Mouse (Mus musculus) retina, postnatal 1 day (tissue): ENCODE measurements around the gene Rspo4.

Source experiments
- DNase-seq: peaks from one replicate; pipeline ENCODE4 v3.0.0-alpha.2; 2012

The Rspo4 gene

DNA sequence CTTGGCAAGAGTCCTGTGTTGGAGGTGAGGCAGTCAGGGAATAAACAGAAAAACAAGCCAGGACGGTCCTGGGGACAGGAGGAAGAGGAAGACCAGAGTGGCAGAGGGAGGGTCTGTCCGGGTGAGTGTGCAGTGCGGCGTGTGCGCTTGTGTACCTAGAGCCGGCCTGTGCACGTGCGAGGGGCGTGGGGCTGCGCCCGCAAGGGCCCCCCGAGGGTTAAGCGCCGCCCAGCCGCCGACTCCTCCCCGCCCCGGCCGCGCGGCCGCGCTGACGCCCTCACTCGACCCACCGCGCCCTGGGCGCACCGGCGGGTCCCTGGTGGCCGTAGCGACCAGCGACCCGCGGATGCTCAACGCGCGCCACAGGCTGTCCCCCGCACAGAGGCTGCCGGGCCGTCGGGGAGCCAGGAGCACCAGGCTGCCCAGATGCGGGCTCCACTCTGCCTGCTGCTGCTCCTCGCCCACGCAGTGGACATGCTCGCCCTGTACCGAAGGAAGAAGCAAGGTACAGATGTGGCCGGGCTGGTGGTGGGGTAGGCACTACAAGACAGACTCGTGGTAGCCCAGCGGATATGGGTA, at the start of gene Rspo4:
Gene Rspo4 (plus strand): TSS at position 280 of the 579 bp plus-strand sequence.
- DNase-seq = peak; percentile 41

DNA sequence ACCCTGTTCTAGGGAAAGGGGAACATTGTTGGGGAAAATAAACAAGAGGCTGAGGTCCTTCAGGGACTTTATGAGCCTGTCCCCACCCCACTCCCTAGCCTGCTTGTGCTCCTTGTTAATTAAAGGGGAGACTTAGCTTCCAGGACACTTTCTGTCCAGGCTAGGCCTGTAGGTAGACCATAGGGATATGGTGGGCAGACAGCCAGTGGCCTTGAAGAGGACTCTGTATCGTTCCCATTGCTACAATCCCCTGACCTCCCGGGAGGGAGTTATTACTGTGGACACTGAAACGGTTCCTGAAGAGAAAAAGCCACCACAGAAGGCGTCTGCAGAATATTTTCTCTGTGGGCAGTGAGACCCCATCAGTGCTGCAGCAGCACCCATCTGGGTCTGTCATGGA, 27.1 kb upstream of the Rspo4 start:
- no peak for DNase-seq

DNA sequence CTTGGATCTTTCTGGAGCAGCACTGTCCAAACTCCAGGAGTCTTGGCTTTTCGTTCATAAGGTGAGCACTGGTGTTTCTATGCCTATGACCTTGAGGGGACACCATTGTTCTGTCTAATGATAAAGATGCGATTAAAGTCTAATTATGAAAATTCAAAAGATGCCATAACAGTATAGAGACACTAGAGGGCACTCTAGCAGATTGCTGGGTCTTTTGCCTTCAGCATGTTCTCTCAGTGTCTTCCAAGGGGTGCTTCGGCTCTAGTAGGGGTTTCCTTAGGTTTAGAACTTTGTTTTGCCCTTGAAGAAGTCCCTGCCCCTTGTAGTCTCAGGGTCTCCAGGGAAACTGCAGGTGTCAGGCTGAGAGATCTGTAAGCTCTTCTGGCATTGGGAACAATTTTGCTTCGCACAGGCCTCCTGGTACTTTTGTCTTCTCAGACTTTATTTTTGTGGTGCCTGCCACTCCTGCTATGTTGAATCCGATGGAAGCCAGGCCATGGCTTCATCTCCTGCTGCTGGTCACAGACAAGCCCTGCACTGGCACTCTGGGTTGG, 19.6 kb downstream of the Rspo4 start:
- DNase-seq = peak; percentile 56

DNA sequence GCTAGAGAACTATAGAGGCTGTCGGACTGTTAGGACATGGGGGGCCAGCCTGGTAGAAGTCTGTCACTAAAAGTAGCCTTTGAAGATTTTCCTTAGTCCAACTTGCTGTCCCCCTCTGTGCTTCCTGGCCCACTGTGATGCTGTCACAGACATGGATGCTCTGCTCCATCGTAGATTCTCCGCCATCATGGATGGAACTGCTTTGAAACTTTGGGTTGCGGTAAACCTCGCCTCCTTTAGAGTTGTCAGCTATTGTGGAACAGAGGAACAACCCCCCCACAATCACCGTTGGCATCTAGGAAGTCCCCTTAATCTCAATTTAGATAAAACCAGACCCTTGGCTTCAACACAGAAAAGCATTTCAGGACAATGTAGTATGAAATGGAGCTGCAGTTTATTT, 22.2 kb downstream of the Rspo4 start:
- no peak for DNase-seq

DNA sequence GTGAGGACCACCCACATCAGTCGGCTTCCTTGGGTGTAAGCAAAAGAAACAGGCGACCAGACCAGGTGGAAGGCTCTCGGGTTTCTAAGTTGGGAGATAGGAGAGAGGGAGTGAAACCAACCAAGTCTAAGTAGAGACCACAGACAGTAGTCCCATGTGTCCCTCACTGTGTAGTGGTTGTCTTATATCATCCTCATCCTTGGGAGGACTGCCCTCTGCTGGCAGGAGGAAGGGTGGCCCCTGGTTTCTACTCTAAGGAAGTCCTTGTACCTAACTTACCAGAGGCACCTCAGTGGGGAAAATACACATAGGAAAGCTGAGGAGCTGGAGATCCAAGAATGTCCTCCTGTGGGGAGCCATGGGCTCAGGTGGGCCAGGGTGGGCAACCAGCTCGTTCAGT, 23.8 kb downstream of the Rspo4 start:
- DNase-seq = peak; percentile 65

DNA sequence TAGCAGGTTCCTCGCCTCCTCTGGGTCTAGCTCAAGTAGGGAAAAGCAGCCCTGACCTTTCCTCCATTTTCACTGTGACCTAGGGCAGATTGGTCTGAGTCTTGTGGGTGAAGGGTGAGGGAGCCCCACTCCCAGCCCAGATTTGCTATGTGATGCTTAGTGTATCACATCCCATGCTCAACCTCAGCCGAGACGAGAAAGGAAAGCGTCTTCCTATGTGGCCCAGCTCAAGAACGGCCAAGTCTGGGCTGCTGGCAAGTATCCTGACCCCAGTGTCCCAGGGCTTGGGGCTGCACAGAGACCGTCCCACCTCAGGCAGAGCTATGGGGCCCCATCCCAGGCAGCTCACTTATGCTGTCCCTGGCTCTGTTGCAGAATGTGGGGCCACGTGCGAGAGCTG, 25.5 kb downstream of the Rspo4 start:
- no peak for DNase-seq

DNA sequence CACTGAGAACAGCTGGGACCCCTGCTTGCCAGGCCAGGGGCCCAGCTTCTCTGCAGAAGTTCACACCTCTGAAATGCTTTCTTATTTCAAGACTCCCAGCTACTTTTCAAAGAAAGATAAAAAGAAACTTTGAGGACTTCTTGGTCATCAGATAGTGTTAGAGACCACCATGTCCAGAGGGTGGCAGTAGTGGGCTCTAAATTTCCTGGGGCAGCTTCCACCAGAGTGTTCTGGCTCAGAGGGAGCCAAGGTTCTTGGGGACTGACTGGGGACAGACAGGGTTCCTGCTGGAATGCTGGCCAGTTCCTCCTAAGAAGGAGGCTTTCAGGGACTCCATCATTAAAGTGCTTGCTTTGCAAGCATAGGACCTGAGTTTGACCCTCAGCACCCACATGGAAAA, 31.8 kb downstream of the Rspo4 start:
- peak; percentile 36 for DNase-seq

DNA sequence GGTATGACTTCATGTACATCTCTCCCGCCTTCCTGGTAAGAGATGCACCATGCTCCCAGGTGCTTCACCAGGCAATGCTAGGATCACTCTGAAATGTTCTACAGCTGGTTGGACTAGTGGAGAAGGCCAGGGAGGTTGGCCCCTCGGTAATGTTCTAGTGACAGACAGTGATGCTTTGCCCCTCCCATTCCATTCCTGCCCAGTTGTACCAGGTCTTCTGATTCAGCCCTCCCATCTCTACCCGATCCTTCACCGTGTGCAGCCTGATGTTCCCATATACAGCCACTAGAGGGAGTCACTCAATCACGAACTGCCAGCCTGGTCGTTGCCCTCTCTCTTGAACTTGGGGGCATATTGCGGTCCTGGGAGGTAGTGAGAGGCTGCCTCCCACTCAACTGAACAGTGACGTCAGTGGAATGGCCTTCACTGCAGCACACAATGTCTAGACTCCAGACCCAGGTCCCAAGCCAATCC, 33.3 kb downstream of the Rspo4 start:
- DNase-seq = peak; percentile 83

DNA sequence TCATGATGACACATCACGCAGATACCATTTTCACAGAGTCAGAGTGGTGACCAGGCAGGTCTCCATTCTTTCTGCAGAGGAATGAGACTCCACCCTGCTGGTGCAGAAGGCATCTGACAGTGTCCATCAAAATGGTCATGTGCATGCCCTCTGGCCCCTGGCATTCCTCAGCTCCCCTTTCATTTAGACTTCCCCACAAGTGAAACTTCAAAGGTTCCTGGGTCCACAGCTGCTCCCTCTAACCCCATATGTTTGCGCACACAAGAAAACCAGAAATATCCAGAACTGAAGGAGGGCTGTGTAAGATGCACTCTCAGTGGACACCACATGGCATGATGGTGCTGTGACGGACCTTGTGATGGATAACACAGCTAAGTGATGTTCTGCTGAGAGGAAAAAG, 35.9 kb downstream of the Rspo4 start:
- DNase-seq = no peak

DNA sequence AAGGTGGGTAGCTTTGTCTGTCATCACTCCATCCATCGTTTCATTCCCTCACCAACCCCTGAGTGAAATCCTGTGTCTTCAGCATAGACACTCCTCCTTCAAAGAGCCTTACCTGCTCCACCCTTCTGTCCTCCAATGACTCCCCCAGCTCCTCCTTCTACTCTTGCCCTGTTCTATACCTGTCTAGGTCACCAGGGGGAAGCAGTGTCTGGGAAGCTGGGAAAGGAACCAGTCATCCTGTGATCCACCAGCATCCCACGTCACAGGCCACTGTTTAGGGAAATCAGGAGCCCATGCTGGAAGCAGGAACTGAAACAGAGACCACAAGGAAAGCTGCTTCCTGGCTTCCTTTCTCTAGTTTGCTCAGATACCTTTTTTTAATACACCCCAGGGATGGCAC, 37.0 kb downstream of the Rspo4 start:
- peak; percentile 17 for DNase-seq

DNA sequence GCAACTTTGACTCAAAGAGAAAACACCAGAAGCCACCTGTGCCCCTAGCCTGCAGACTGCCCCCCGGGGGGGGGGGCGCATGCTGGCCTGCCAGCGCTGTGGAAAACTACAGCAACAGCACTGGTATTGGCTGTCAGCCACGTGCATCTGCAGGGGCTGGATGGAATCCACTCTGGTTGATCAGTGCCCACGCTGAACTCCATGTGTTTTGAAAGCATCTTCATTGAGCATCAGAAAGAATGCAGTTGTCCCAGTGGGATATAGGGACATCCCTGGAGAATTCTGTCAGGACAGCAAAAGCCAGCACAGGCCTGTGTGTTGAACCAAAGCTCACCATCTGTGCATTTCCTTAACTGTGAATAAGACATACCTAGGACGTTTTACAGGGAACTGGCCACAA, 48.3 kb downstream of the Rspo4 start:
- DNase-seq = no peak

DNA sequence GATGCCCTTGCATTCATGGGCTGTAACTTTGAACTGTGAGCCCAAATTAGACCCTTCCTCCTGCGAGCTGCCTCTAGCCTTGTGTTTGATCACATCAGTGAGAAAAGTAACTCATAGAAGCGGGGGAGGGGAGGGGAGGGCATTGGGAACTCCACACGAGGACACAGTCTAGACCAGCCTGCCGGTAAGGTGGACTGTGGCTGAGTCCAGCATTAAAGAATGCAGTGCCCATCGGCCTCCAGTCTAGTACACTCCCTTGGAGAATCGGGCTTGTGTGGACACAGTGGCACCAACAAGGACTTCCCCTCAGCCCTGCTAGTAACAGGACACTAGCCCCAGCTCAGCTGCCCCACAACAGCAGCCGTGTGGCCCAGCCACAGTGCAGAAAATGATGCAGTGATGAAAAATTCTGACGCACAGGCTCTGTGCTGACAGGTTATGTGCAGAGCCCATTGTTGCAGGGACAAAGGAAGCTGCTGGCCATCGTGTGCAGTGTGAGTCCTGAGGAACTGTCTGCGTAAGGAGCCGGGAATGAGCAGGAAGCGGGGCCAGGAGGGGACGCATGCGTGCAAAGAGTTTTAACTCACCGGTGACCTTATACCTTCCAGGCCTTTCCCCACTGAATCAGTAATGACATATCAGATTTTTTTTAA, 50.5 kb downstream of the Rspo4 start:
- peak; percentile 47 for DNase-seq

DNA sequence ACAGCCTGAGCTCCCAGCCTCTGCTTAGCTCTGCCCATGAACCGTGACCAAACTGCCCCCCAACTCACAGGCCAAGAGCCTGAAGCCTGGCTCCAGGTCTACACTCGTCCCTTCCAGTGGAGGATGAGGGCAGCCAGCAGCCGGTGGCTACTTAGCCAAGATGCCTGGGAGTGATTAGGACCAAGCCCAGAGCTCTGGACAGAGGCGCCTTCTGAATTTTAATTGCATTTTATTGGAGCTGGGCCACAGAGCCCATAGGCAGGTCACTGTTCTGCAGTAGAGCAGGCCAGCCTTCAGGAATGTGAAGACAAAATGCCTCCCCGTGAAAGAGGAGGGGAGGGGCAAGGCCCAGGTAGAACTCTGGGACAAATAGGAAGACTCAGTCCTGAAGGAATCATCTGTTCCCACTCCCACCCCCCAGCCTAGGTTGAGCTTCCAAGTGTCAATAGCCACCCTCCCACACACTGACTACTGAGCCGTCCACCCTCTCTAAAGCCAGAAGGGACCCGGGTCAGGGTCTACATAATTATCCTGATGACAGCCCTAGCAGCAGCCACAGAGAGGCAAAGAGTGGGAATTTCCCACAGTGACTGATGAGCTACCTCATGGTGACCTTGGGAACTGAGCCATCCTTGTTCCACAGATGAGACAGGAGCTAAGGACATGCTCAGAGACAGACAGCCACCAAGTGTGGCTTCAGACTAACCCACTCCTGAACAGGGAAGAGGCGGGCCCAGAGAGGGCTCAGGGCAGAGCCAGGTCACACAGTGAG, 51.7 kb downstream of the Rspo4 start:
- no peak for DNase-seq

DNA sequence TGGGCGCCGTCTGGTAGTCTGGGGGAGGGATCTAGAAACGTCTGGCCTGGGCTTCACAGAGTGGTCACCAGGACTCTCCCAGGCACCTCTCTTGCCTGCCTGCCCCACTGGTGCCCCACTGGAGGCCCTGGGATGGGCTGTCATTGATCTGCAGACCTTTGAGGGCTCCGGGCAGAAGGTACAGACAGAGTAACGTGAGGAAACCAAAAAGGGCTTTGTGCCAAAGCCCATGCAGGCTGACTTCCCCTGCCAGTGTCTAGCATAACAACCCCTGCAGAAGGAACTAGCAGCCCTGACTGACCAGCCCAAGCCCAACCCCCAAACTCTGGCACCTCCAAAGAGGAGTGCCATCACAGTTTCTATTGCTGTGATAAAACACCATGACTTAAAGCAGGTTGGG, 53.2 kb downstream of the Rspo4 start:
- no peak for DNase-seq

DNA sequence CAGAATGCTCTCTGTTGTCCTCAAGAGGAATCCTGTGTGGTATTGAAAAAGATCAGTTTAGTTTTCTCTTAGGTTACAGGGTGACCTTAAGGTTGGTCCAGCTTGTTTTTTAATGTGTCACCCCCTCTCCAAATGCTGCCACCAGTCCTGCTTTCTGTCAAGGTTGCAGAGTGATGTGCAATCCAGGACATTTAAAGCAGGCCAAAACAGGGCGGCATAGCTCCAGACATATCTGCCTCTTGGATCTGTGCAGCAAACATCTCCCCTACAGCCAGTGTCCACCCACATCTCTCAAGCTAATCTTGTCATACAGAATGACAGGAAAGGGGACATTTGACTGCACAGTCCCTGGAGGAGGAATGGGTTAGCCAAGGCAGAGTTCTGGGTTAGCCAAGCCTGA, 55.4 kb downstream of the Rspo4 start:
- DNase-seq = no peak

DNA sequence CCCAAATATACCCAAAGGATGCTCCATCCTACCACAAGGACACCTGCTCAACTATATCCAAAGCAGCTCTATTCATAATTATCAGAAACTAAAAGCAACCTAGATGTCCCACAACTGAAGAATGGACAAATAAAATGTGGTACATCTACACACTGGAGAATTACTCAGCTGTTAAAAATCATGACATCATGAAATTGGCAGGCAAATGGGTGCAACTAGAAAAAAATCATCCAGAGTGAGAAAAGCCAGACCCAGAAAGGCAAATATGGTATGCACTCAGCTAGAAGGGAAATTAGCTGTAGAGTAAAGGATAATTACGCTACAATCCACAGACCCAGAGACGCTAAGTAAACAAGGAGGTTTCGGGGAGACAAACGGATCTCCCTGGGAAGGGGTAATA, 58.1 kb downstream of the Rspo4 start:
- no peak for DNase-seq

DNA sequence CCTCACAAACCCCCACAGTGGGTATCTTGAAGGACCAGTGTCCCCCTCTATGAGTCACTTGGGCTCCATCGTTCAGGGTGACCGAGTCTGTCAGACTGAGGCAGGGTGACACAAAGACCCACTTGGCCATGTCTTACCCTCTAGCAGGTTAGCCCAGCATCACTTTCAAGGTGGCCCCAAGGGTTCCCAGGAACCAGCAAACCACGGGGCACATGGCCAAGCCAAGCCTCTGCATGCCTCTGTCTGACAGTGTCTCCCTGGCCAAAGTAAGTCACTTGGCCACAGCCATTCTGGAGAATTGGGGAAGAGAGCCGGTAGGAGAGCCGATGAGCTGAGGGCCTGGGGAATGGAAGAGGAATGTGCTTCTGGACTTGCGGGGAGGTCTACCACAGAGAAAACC, 60.5 kb downstream of the Rspo4 start:
- no peak for DNase-seq

DNA sequence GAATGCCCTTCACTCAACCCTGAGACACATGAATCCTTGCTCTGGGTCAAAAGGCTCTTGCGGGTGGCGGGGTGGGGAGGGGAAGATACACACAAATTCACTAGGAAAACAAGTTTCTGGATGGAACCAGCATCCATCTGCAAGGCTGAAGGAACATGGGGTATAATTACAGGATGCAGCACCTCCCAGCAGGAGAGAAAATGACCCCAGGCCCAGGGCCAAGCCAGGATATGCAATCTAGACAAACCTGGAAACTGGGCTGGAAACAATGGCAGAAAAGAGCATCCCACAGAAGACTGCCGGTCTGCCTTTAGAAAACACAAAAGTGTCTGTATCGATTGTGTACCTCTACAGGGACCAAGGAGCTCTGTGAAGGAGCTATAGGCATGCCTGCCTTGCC, 61.2 kb downstream of the Rspo4 start:
- DNase-seq = no peak

DNA sequence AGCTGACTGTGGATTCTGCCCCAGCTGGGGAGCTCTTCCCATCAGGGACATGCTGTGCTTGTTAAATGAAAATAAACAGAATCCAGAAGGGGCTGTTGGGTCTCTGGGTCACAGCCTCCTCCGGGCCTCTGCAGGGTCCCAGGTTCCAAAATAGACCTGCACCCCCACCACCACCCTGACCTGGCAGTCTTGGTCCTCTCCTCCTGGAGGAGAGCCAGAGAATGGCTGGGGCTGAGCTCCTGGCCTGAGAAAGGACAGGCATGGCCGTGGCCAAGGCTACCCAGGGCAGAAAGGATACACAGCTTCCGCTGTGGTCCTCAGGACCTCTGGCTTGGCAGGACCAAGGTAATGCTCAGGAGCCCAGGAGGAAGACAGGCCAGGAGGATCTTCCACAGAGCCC, 61.9 kb downstream of the Rspo4 start:
- DNase-seq = no peak

DNA sequence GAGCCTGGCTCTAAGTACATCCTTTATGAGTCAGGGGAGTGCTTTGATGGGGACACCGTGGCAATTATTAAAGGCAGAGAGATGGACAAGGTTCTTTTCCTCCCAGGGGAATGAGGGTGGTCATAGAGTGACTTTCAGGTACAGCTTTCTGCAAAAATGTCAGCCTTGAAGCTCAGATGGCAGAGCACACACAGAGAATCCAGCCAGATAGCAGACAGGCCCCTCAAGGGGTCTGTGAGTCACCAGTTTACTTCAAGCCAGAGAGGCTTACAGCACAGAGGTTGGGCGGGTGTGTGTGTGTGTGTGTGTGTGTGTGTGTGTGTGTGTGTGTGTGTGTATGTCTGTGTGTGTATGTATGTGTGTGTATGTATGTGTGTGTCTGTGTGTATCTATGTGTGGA, 64.3 kb downstream of the Rspo4 start:
- no peak for DNase-seq

DNA sequence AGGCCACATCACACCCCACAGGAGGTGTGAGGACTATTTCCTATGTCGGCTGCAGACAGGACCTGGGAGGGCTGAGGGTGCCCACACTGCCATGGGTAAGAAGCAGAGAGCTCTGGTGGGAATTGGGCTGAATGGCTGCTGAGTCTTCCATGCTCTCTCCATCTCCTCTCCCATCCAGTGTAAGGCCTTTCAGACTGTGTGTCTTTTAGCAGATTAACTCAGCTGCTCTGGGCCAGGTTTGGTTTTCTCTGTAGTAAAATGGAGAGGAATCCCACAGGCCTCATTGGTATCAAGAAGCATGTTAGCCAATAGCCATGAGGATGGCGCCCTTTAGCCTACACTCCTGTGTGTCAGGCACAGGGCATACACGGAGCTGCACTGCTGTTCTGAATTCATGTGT, 66.7 kb downstream of the Rspo4 start:
- DNase-seq = no peak

DNA sequence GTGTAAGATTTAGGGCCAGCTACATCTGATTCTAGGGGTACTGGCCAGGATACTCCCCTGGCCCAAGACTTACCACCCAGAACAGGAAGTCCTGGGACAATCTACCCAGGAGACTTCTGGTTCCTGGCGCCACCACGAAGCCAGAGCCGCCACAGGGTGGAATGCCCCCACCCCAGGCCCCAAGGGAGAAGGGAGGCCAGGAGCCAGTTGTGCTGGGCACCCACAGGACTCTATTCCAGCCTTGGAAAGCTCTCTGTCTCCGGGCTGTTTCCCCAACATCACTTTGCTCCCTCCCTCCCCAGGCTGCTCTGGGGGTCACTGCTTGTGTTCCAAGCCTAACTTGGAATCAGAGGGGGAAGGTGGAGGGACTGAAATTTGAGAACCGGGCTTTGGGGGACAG, 67.8 kb downstream of the Rspo4 start:
- DNase-seq = no peak

DNA sequence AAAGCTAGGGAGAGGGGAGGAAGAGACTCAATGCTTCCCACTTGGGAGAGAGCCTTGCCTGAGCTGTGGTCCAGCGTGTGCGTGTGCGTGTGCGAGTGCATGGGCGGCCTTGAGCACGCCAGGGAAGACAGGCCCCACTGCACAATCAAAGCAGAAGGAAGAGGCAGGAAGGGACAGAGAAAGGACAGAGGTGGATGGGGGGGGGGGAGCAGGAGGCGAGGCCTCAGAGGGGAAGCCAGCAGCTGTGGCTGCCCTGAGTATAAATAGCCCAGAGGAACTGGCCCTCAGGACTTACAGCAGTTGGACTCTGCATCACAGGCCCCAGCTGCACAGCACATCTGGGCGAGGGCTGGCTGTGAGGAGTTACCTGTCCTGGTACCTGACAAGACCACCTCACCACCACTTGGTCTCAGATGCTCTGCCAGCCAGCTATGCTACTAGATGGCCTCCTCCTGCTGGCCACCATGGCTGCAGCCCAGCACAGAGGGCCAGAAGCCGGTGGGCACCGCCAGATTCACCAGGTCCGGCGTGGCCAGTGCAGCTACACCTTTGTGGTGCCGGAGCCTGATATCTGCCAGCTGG, 68.3 kb downstream of the Rspo4 start, which contains the start of gene Angpt4:
Gene Angpt4 (plus strand): TSS at position 292 of the 582 bp plus-strand sequence.
- no peak for DNase-seq

DNA sequence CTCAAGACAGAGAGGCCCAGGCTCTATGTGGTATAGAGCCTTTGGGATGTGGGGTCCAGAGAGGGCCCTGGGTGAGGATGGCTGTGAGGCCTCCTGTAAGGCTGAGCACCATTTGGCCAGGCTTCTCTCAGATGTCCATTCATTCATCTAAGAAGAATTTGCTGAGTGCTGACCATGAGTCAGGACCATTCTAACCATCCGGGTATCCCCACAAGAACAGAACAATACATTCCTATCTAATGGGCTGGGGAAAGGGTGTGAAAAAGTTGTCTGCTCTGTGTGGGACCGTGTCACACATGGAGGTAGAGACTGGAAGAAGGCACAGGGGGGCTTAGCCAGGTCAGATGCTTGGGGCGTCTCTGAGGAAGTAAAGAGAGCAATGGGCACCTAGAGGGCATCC, 69.0 kb downstream of the Rspo4 start:
- DNase-seq = no peak
